19 mouse cellular contexts compared by ENCODE assay signal in the genomic region with DNA sequence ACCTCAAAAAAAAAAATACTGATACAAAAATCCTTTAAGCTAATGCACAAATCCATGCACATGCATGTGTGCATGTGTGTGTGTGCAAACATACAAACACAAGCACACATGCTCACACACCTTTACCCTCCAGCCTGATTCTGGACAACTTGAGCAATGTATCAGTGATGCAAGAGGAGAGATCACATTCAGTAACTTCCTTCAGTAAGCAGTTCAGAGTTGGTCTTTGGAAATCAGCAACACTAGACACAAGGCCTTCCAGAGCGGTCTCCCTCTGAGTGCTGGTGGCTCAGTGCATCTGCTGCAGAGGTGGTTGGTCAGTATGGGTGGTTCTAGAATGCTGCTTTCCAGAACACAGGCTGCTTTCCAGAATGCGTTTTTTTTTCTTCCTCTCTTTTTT.
"Had no signal": no experiment of that assay in that cellular context is flagged by ENCODE, and none has a peak within 500 bp of the region (broad histone marks: within the 10 kb centered on the region; RNA-seq: fewer than 3 reads in every experiment).

No protein-coding gene starts in this region.

- H3K9me3 ChIP-seq: limb, embryonic 10.5 days; limb, embryonic 13.5 days; liver, embryonic 13.5 days; midbrain, embryonic 12.5 days; midbrain, embryonic 15.5 days; neural tube, embryonic 12.5 days; neural tube, embryonic 15.5 days had no signal

- H3K27ac ChIP-seq: kidney, postnatal 0 days; layer of hippocampus, adult 2 months; limb, embryonic 10.5 days; limb, embryonic 13.5 days; liver, embryonic 13.5 days; midbrain, embryonic 12.5 days; midbrain, embryonic 15.5 days; neural tube, embryonic 12.5 days; neural tube, embryonic 15.5 days had no signal

- H3K27me3 ChIP-seq: limb, embryonic 13.5 days; liver, embryonic 13.5 days; midbrain, embryonic 12.5 days; midbrain, embryonic 15.5 days; neural tube, embryonic 12.5 days; neural tube, embryonic 15.5 days had no signal

- H3K4me3 ChIP-seq: layer of hippocampus, adult 2 months; limb, embryonic 10.5 days; limb, embryonic 13.5 days; liver, embryonic 13.5 days; midbrain, embryonic 12.5 days; midbrain, embryonic 15.5 days; neural tube, embryonic 12.5 days; neural tube, embryonic 15.5 days had no signal

- H3K4me1 ChIP-seq: limb, embryonic 10.5 days; midbrain, embryonic 12.5 days; midbrain, embryonic 15.5 days; neural tube, embryonic 12.5 days had no signal

- H3K36me3 ChIP-seq: limb, embryonic 10.5 days; limb, embryonic 13.5 days; liver, embryonic 13.5 days; midbrain, embryonic 12.5 days; midbrain, embryonic 15.5 days; neural tube, embryonic 12.5 days; neural tube, embryonic 15.5 days had no signal

- ATAC-seq: inflammation-experienced regulatory T-cells, adult 6 months; intestine, postnatal 0 days; midbrain, embryonic 15.5 days had no signal

- H3K9ac ChIP-seq: limb, embryonic 13.5 days; liver, embryonic 13.5 days; midbrain, embryonic 12.5 days; midbrain, embryonic 15.5 days; neural tube, embryonic 12.5 days; neural tube, embryonic 15.5 days had no signal

- DNase-seq: kidney, adult 2 months; kidney, postnatal 25 days; layer of hippocampus, adult 9-11 months; liver, embryonic 13.5 days; lung, adult 2 months; lung, postnatal 14 days; retina, postnatal 1 day; right cerebral cortex, postnatal 25 days; thymus, postnatal 25 days had no signal

- H3K4me2 ChIP-seq: limb, embryonic 13.5 days; liver, embryonic 13.5 days; midbrain, embryonic 12.5 days; midbrain, embryonic 15.5 days; neural tube, embryonic 12.5 days; neural tube, embryonic 15.5 days had no signal
